Mouse (Mus musculus) lung, embryonic 15.5 days (tissue): ENCODE data around the gene Morn1. TPM values are rescaled to one million over a fixed set of nuclear protein-coding genes. Genes with fewer than 3 reads are reported as not detected.

ENCODE experiments used
- ATAC-seq: fragments of 200-750 bp; cut with Nextera tagmentation; 2 replicates; pipeline ENCODE4 v1.8.0; 2017; ENCODE audit warnings: moderate number of reproducible peaks, borderline replicate concordance; ENCODE audit not compliant: low FRiP score, low TSS enrichment; ENCODE audit errors: extremely low read depth
- H3K27ac ChIP-seq: fragments of 300-500 bp; sonication (generic); 2 replicates; pipeline ENCODE4 v1.5.1; 2015; ENCODE audit warnings: moderate library complexity, mild to moderate bottlenecking, inconsistent platforms
- H3K27me3 ChIP-seq: fragments of 300-500 bp; sonication (generic); 2 replicates; pipeline ENCODE4 v1.6.1; 2015; ENCODE audit warnings: inconsistent platforms
- H3K36me3 ChIP-seq: fragments of 300-500 bp; sonication (generic); 2 replicates; pipeline ENCODE4 v1.6.1; 2015; ENCODE audit warnings: inconsistent platforms
- H3K4me1 ChIP-seq: fragments of 300-500 bp; sonication (generic); 2 replicates; pipeline ENCODE4 v1.6.1; 2015; ENCODE audit warnings: inconsistent platforms
- H3K4me2 ChIP-seq: fragments of 300-500 bp; sonication (generic); 2 replicates; pipeline ENCODE4 v1.6.1; 2015; ENCODE audit warnings: inconsistent platforms, mild to moderate bottlenecking, moderate library complexity
- H3K4me3 ChIP-seq: fragments of 300-500 bp; sonication (generic); 2 replicates; pipeline ENCODE4 v1.5.1; 2015; ENCODE audit warnings: mild to moderate bottlenecking, inconsistent platforms
- H3K9ac ChIP-seq: fragments of 300-500 bp; sonication (generic); 2 replicates; pipeline ENCODE4 v1.6.1; 2015; ENCODE audit warnings: inconsistent platforms
- H3K9me3 ChIP-seq: fragments of 300-500 bp; sonication (generic); 2 replicates; pipeline ENCODE4 v1.6.1; 2016; ENCODE audit warnings: inconsistent platforms
- WGBS: fragments of 180-500 bp; shearing (Covaris S2); methylation state at CpG from one replicate; pipeline ENCODE4 v1.1.7; 2015; 5-methylcytosine and 5-hydroxymethylcytosine counted together
- polyA plus RNA-seq: library from polyadenylated mRNA; unstranded; fragments of >200 nt; fragmentation: Nextera tagmentation; extraction: Ambion mirVana; gene quantifications from 2 replicates; pipeline ENCODE4 v1.2.1, GENCODE M21; 2015

Gene Morn1
- 5.9 and 7.7 TPM in 2 replicates for polyA plus RNA-seq

DNA sequence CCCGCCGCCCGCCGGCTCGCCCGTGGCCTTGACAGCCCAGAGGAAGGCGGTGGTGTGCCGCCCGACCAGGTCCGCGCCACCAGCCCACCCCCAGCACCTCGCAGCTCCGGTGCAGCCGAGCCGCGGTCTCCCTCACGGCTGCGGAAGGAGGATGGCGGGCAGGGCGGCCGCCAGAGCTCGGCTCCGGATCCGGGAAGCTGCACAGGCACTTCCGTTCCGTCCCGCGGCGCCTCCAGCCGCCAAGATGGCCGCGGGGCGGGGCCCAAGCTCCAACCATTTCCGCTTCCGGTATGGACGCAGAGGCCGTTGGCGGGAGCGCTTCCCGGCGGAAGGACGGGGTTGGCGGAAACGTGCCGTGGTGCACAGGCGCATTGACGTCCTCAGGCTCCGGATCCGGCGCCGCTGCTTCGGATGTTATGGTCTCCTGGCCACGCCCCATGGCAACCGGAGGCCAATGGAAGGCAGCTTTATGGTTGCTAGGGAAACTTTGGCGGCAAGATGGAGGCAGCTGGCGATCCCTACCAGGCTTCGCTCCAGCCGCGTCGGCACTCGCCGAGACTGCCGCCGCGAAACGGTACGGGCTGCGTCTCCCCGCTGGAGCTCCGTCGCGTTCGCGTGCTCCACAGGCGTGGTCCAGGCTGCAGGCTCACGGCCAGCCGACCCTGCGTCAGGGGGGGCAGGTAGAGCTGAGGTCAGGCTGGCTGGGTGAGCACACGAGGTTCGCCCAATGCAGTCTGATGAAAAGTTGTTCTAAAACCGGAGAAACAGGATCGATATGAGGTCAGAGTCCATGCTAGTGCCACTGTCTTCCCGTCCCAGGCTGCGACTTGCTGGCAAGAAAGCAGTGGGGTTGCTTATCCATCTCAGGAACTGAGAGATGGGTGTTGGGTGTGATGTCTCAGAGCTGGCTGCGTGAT lies at the start of gene Morn1, which contains the start of gene Rer1:
Gene Morn1 (plus strand): TSS at position 470 of the 917 bp plus-strand sequence.
Gene Rer1 (minus strand): TSS at position 275 of the 917 bp plus-strand sequence.
- Histone ChIP-seq H3K9me3 (no peaks in the 10 kb centered on the region), H3K36me3 (peaks cover 22% of the 10 kb centered on the region), H3K4me2 (peak within 1 kb of the TSS; percentile 90), H3K27me3 (no peaks in the 10 kb centered on the region), H3K4me3 (peak within 1 kb of the TSS; percentile 91), H3K9ac (peak within 1 kb of the TSS; percentile 92), H3K27ac (peak within 1 kb of the TSS; percentile 94), H3K4me1 (peaks cover 24% of the 10 kb centered on the region)
- peak; percentile 96 for ATAC-seq
- WGBS = under 1% methylated on average over 82 of the region's 85 CpGs

DNA sequence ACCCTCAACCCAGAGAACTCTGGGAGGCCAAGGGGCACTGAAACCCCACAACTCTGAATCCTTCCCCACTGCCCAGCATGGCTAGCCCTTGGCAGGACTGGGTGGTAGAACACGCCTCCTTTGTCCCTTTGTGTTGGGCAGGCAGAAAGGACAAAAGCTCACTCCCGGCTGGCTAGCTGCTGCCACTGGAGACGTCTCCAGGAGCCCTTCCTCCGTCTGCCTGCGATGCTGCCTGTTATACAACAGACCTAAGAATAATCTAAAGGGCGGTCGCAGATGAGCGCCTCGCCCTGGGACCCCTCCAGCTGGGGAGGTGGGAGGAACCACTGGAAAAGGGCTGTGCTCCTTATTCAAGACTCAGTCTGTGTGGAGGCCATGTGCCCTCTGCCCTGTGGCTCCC lies 46.2 kb upstream of the Morn1 start:
- H3K27ac ChIP-seq = no peak overlapping the region
- H3K36me3 ChIP-seq = no peaks in the 10 kb centered on the region
- H3K9ac ChIP-seq = no peak overlapping the region
- peaks cover 54% of the 10 kb centered on the region for H3K27me3 ChIP-seq
- H3K4me3 ChIP-seq = no peak overlapping the region
- no peak for ATAC-seq
- H3K9me3 ChIP-seq = no peaks in the 10 kb centered on the region
- H3K4me2 ChIP-seq = no peak overlapping the region
- 45% methylated on average over 9 of the region's 9 CpGs for WGBS
- peaks cover 8% of the 10 kb centered on the region; the same call in 1 of the 2 replicates for H3K4me1 ChIP-seq

DNA sequence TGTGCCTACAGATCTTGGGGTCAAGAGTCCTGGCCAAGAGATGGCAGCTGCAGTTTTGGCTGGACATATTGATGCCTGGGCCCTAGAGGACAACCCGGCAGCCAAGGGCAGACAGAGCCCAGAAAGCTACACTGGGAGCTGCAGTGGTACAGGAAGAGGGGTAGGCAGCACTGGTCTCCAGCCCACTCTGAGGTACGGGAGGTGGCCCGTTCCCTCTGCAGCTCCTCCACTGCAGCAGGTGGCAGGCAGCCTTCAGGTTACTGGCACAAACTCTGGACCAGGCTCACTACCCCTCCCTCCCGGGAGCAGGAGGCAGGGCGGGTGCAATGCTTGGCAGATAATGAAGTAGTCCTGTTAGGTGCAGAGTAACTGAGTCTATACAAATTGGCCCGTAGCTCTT lies 45.7 kb upstream of the Morn1 start:
- peaks cover 58% of the 10 kb centered on the region for H3K27me3 ChIP-seq
- ATAC-seq = no peak
- no peaks in the 10 kb centered on the region for H3K36me3 ChIP-seq
- H3K4me1 ChIP-seq = peaks cover 8% of the 10 kb centered on the region; the same call in 1 of the 2 replicates
- no peak overlapping the region for H3K27ac ChIP-seq
- no peak overlapping the region for H3K9ac ChIP-seq
- H3K4me3 ChIP-seq = no peak overlapping the region
- no peaks in the 10 kb centered on the region for H3K9me3 ChIP-seq
- H3K4me2 ChIP-seq = no peak overlapping the region
- 66% methylated on average over 6 of the region's 6 CpGs for WGBS

DNA sequence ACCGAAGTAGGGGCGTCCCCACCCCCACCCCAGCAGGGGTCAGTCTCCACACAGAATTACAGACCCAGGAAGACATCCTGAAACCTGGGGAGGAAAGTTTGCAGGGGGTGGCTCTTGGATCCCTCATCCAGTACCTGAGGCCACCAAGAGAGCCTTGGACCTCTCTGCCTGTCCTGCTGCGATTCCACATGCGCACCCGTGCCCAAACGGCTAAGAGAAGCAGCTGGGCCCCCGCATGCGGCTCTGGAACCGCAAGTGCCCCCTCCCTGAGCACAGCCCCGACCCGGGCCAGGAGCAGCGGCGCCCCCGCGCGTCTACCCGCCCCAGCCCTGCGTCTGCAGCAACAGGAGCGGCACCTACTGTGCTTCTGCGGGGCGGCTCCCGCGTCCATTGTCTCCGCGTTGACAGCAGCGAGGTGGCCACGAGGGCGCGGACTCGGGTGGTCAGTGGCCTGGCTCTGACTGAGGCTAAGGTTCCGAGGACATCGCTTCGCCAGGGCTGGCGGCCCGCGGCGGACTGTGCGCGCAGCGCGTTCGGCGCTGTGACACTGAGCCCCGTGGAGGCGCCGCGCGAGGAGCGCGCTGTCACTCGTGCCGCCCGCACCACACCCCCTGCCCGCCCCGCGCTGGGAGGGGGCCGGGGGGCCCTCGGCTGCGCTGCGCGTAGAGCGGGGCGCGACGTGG lies 43.6 kb upstream of the Morn1 start:
- no peak for ATAC-seq
- no peaks in the 10 kb centered on the region for H3K36me3 ChIP-seq
- H3K27ac ChIP-seq = no peak overlapping the region
- 3% methylated on average over 65 of the region's 65 CpGs for WGBS
- H3K4me1 ChIP-seq = peaks cover 8% of the 10 kb centered on the region; the same call in 1 of the 2 replicates
- H3K9me3 ChIP-seq = no peaks in the 10 kb centered on the region
- peak overlapping the region; percentile 58 for H3K4me2 ChIP-seq
- no peak overlapping the region for H3K9ac ChIP-seq
- H3K4me3 ChIP-seq = peak overlapping the region; percentile 29
- peaks cover 64% of the 10 kb centered on the region for H3K27me3 ChIP-seq

DNA sequence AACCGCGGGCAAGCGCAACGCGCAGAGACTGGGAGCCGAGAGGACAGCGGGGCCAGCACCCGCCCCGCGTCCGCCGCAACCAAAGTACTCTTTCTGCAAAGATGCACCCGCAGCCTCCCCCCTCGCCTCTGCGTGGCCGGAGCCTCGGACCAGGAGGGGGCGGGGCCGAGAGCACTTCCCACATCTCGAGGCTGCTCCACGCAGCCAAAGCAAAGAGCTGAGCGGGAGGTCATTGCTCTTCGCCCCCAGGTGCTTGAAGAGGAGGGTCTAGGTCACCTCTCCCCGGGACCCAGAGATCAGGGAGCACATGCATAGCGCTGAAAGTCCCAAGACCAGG lies 43.1 kb upstream of the Morn1 start:
- H3K4me2 ChIP-seq = peak overlapping the region; percentile 58
- under 1% methylated on average over 24 of the region's 25 CpGs for WGBS
- ATAC-seq = no peak
- H3K9ac ChIP-seq = no peak overlapping the region
- H3K36me3 ChIP-seq = no peaks in the 10 kb centered on the region
- peaks cover 64% of the 10 kb centered on the region for H3K27me3 ChIP-seq
- peaks cover 8% of the 10 kb centered on the region; the same call in 1 of the 2 replicates for H3K4me1 ChIP-seq
- H3K4me3 ChIP-seq = peak overlapping the region; percentile 29
- no peaks in the 10 kb centered on the region for H3K9me3 ChIP-seq
- no peak overlapping the region for H3K27ac ChIP-seq

DNA sequence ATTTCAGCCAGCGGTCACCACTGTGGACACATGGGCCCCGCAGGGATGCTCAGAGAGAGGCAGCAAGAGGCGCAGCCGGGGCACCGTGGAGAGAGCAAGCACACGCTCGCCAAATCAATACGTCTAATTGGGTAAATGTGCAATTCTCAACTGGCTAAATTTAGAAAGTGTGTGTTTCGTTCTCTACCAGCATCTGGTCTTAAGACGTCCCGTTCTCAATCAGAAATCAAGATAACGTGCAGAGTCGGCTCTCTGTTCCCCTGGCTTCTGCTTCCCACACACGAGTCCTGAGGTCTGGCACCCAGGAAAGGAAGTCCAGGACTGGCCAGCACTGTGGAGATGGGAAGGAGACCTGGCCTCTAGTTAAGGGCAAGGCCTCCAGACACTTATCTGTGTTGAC lies 39.7 kb upstream of the Morn1 start:
- no peak for ATAC-seq
- WGBS = 77% methylated on average over 14 of the region's 14 CpGs
- no peak overlapping the region for H3K4me3 ChIP-seq

DNA sequence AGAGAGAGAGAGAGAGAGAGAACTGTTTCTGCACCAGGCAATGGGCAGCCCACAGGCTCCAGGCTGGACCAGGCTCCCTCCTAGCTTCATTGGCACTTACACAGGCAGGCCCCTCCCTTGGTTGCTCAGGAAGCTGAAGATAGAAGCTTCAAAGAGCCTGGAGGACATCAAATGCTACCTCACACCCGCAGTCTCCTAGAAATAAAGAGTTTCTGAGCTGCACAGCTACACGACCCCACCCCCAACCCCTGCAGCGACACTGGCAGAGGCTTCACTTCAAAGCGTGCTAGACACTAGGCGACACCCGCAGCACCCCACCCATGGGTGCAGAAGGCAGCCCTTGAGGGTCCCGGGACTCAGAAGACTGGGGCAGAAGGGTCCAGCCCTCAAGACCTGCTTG lies 36.3 kb upstream of the Morn1 start:
- no peak for ATAC-seq
- Histone ChIP-seq H3K9me3 (no peaks in the 10 kb centered on the region), H3K9ac (no peak overlapping the region), H3K27ac (no peak overlapping the region), H3K27me3 (peaks cover 10% of the 10 kb centered on the region; the same call in 1 of the 2 replicates), H3K4me1 (no peaks in the 10 kb centered on the region), H3K36me3 (no peaks in the 10 kb centered on the region), H3K4me2 (no peak overlapping the region), H3K4me3 (no peak overlapping the region)
- 63% methylated on average over 7 of the region's 7 CpGs for WGBS

More for the DNA sequence above, 39.7 kb upstream of the Morn1 start:
- Histone ChIP-seq H3K36me3 (no peaks in the 10 kb centered on the region), H3K9ac (no peak overlapping the region), H3K4me1 (peaks cover 8% of the 10 kb centered on the region; the same call in 1 of the 2 replicates), H3K4me2 (no peak overlapping the region), H3K27me3 (peaks cover 45% of the 10 kb centered on the region), H3K27ac (no peak overlapping the region), H3K9me3 (no peaks in the 10 kb centered on the region)

DNA sequence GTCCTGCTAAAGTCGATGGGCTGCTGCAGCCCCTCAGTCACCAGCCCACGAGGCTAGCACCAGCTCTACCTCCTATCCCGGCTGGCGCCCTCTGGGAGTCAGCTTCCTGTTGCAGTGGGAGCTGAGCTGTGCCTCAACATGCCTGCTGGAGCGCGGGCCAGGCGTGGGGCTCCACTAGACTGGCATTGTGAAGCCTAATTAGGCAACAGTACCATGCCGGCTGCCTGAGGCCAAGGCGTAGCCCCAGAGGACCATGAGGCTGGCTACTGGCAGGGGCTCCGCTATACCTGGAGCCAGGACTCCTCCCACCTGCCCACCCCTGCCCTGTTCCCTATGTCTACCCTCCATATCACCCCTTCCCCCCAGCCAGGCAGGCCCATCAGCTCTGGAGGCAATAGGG lies 29.7 kb upstream of the Morn1 start, which contains the start of gene Plch2:
Gene Plch2 (minus strand): TSS at position 61 of the 400 bp plus-strand sequence.
- Histone ChIP-seq H3K4me2 (no peak within 1 kb of the TSS), H3K36me3 (no peaks in the 10 kb centered on the region), H3K27me3 (no peaks in the 10 kb centered on the region; the same call in 1 of the 2 replicates), H3K9ac (no peak within 1 kb of the TSS), H3K9me3 (no peaks in the 10 kb centered on the region), H3K4me1 (peaks cover 14% of the 10 kb centered on the region; the same call in 1 of the 2 replicates), H3K27ac (peak within 1 kb of the TSS; percentile 10; the same call in 1 of the 2 replicates), H3K4me3 (no peak within 1 kb of the TSS)
- 58% methylated on average over 10 of the region's 10 CpGs for WGBS
- ATAC-seq = 0 out of 2 replicates have a peak, but pooled peaks have one; percentile 6

DNA sequence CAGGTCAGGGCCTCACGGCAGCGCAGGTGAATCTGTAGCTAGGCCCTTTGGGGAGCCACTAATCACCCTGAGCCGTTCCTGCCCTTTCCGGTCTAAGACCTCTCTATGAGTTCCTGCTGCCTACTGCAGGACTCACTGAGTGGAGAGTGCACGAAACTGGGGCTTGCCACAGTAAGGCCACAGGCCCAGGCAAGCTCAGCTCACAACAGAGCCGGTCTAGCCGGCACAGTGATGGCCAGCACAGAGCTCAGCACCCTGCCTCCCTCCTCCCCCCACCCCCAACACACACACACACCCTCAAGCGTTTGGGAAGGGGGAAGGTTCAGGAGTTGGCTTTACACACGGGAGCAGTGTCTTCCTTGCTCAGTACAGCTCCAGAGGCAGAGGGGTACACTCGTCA lies 28.1 kb upstream of the Morn1 start:
- H3K4me1 ChIP-seq = peaks cover 16% of the 10 kb centered on the region; the same call in 1 of the 2 replicates
- H3K9me3 ChIP-seq = no peaks in the 10 kb centered on the region
- H3K27ac ChIP-seq = 0 out of 2 replicates have a peak overlapping the region, but pooled peaks have one; percentile 5
- no peaks in the 10 kb centered on the region; the same call in 1 of the 2 replicates for H3K27me3 ChIP-seq
- ATAC-seq = no peak
- WGBS = 38% methylated on average over 10 of the region's 10 CpGs
- H3K4me3 ChIP-seq = no peak overlapping the region
- no peaks in the 10 kb centered on the region for H3K36me3 ChIP-seq
- no peak overlapping the region for H3K9ac ChIP-seq
- H3K4me2 ChIP-seq = no peak overlapping the region

DNA sequence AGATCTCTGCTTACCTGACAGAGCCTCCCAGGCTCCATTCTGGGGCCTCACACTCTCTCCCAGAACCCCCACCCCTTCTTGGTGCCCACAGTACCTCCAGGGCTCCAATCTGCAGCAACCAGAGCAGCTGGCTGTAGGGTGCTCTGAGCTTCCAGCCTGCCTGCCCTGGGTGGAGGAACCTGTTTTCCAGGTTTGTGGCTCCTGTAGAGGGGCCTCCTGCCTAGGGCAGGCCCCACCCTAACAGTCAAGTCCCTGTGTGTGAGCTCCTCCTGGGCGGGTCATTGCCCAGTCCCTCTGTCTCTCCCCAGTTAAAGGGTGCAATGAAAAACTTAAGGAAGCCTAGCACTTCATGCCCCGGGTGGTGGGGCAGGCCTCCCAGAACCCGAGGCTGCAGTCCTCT lies 22.5 kb upstream of the Morn1 start:
- 18% methylated on average over 3 of the region's 3 CpGs for WGBS
- Histone ChIP-seq H3K4me2 (peak overlapping the region; percentile 42), H3K27ac (peak overlapping the region; percentile 94), H3K9me3 (no peaks in the 10 kb centered on the region), H3K4me3 (peak overlapping the region; percentile 13; the same call in 1 of the 2 replicates), H3K9ac (peak overlapping the region; percentile 6; the same call in 1 of the 2 replicates), H3K27me3 (no peaks in the 10 kb centered on the region), H3K4me1 (peaks cover 33% of the 10 kb centered on the region), H3K36me3 (peaks cover 9% of the 10 kb centered on the region)
- ATAC-seq = peak; percentile 59

DNA sequence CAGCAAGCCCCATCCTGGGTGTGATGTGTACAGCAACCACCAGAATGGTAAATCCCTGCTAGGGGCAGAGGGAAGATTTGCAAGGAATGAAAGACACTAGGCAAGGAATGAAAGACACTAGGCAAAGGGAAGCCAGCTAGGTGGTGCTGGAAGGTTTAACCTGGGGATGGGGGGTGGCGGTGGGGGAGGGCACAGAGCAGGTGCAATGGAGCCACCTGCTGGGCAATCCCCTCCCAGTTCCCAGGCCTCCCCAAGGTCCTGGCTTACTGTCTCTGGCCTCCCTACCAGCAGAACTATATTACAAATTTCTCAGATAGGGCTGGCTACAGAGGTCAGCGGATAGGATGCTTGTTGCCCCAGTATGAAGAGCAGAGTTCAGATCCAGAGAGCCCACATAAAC lies 21.9 kb upstream of the Morn1 start:
- no peak for ATAC-seq
- Histone ChIP-seq H3K4me2 (no peak overlapping the region; the same call in none of the 2 replicates), H3K27me3 (no peaks in the 10 kb centered on the region), H3K4me3 (no peak overlapping the region), H3K27ac (peak overlapping the region; percentile 94), H3K9me3 (no peaks in the 10 kb centered on the region), H3K9ac (no peak overlapping the region), H3K4me1 (peaks cover 33% of the 10 kb centered on the region), H3K36me3 (peaks cover 14% of the 10 kb centered on the region)
- 56% methylated on average over 2 of the region's 2 CpGs for WGBS
